Mouse (Mus musculus) thymus, adult 2 months (tissue): ENCODE data around the gene Dus4l. TPM values are rescaled to one million over a fixed set of nuclear protein-coding genes. Genes with fewer than 3 reads are reported as not detected.
"Not testable (repeated sequence)": the region's sequence is repeated elsewhere in the genome, so short reads cannot be mapped to it uniquely, and the experiment has no call there.

Experiments used
- DNase-seq: peaks from one replicate; pipeline ENCODE4 v3.0.0; 2021
- H3K27ac ChIP-seq: fragments of 200-500 bp; 2 replicates; pipeline ENCODE4 v1.5.1; 2012; ENCODE audit warnings: low read length, control low read depth; ENCODE audit not compliant: control insufficient read depth, insufficient read depth
- H3K27me3 ChIP-seq: fragments of 200-500 bp; 2 replicates; pipeline ENCODE4 v1.6.1; 2012; ENCODE audit warnings: mild to moderate bottlenecking, low read length, moderate library complexity, mixed read lengths; ENCODE audit not compliant: control insufficient read depth, insufficient read depth
- H3K36me3 ChIP-seq: fragments of 200-500 bp; 2 replicates; pipeline ENCODE4 v1.6.1; 2012; ENCODE audit warnings: mild to moderate bottlenecking, low read length, moderate library complexity; ENCODE audit not compliant: control insufficient read depth, insufficient read depth
- H3K4me1 ChIP-seq: fragments of 200-500 bp; replicated peaks from 2 replicates; pipeline ENCODE4 v1.6.1; 2012; ENCODE audit warnings: low read length; ENCODE audit not compliant: control insufficient read depth, insufficient read depth
- H3K4me3 ChIP-seq: fragments of 200-500 bp; 2 replicates; pipeline ENCODE4 v1.5.1; 2012; ENCODE audit warnings: mild to moderate bottlenecking, low read length, control low read depth, moderate library complexity; ENCODE audit not compliant: control insufficient read depth, insufficient read depth
- CTCF ChIP-seq: fragments of 200-500 bp; IDR thresholded peaks from 2 replicates; pipeline ENCODE4 v1.5.1; 2012; ENCODE audit warnings: mild to moderate bottlenecking, control low read depth, low read length, moderate library complexity, borderline replicate concordance; ENCODE audit not compliant: control insufficient read depth, poor library complexity, insufficient read depth; ENCODE audit errors: extremely low read depth
- POLR2A ChIP-seq: fragments of 200-500 bp; IDR thresholded peaks from 2 replicates; pipeline ENCODE4 v1.6.1; 2012; ENCODE audit warnings: mild to moderate bottlenecking, low read length, control low read depth, moderate library complexity; ENCODE audit not compliant: control insufficient read depth, poor library complexity, insufficient read depth; ENCODE audit errors: extremely low read depth
- WGBS: fragments of 180-500 bp; shearing (Covaris S2); methylation state at CpG from one replicate; pipeline ENCODE4 v1.1.7; 2018; 5-methylcytosine and 5-hydroxymethylcytosine counted together
- polyA plus RNA-seq: library from polyadenylated mRNA; depleted of rRNA; stranded (reverse); fragments of >200 nt; gene quantifications from 2 replicates; pipeline ENCODE4 v1.2.3, GENCODE M21; 2012

Gene Dus4l
- polyA plus RNA-seq, 1 experiment, result 1.4 TPM

GRCm38 (mm10) chr12:31633970-31634342, 20.7 kb downstream of the Dus4l start:
- DNase-seq, result peak; percentile 31
- Histone ChIP-seq H3K27me3 (no peaks in the 10 kb centered on the region), H3K36me3 (no peaks in the 10 kb centered on the region), H3K4me1 (peaks cover 5% of the 10 kb centered on the region; the same call in 1 of the 2 replicates), H3K4me3 (peak overlapping the region; percentile 83), H3K27ac (peak overlapping the region; percentile 5; the same call in 1 of the 2 replicates)
- WGBS, result 2% methylated on average over 13 of the region's 13 CpGs
- no peak for TF ChIP-seq POLR2A
- TF ChIP-seq CTCF, result no peak

GRCm38 (mm10) chr12:31628396-31628795, 26.2 kb downstream of the Dus4l start:
- H3K36me3 ChIP-seq, DNase-seq: not testable (repeated sequence)

GRCm38 (mm10) chr12:31625016-31625415, 29.6 kb downstream of the Dus4l start:
- Histone ChIP-seq H3K27ac (no peak overlapping the region), H3K4me1 (no peaks in the 10 kb centered on the region), H3K27me3 (no peaks in the 10 kb centered on the region), H3K36me3 (no peaks in the 10 kb centered on the region; the same call in 1 of the 2 replicates), H3K4me3 (no peak overlapping the region)
- no peak for TF ChIP-seq CTCF
- TF ChIP-seq POLR2A, result no peak
- WGBS, result 100% methylated on average over 1 of the region's 1 CpGs
- no peak for DNase-seq

More at GRCm38 (mm10) chr12:31628396-31628795, 26.2 kb downstream of the Dus4l start:
- not testable (repeated sequence) for H3K4me3 ChIP-seq, H3K27me3 ChIP-seq, H3K4me1 ChIP-seq, H3K27ac ChIP-seq
- WGBS, result 97% methylated on average over 9 of the region's 9 CpGs

GRCm38 (mm10) chr12:31620106-31620505, 34.5 kb downstream of the Dus4l start:
- Histone ChIP-seq H3K27me3 (no peaks in the 10 kb centered on the region), H3K36me3 (peaks cover 9% of the 10 kb centered on the region; the same call in 1 of the 2 replicates), H3K27ac (no peak overlapping the region), H3K4me3 (no peak overlapping the region), H3K4me1 (no peaks in the 10 kb centered on the region)
- TF ChIP-seq POLR2A (no peak), CTCF (no peak)
- 98% methylated on average over 8 of the region's 8 CpGs for WGBS
- DNase-seq, result no peak

- no peak for DNase-seq
- 94% methylated on average over 4 of the region's 4 CpGs for WGBS
- no peaks in the 10 kb centered on the region for H3K27me3 ChIP-seq
- H3K4me3 ChIP-seq, result no peak overlapping the region
- TF ChIP-seq POLR2A, result no peak
- no peak for TF ChIP-seq CTCF
- H3K36me3 ChIP-seq, result peaks cover 9% of the 10 kb centered on the region; the same call in 1 of the 2 replicates
- H3K4me1 ChIP-seq, result no peaks in the 10 kb centered on the region
- H3K27ac ChIP-seq, result no peak overlapping the region
These were observed 41.3 kb downstream of the Dus4l start for GRCm38 (mm10) chr12:31613353-31613752.

- Histone ChIP-seq H3K27ac (no peak overlapping the region), H3K4me3 (no peak overlapping the region), H3K4me1 (no peaks in the 10 kb centered on the region), H3K36me3 (no peaks in the 10 kb centered on the region), H3K27me3 (no peaks in the 10 kb centered on the region)
- TF ChIP-seq POLR2A (no peak), CTCF (no peak)
- no peak for DNase-seq
- WGBS, result 92% methylated on average over 3 of the region's 3 CpGs
These were observed 46.5 kb downstream of the Dus4l start for GRCm38 (mm10) chr12:31608138-31608537.

- no peak overlapping the region for H3K4me3 ChIP-seq
- H3K27ac ChIP-seq, result no peak overlapping the region
- DNase-seq, result no peak
- 97% methylated on average over 3 of the region's 3 CpGs for WGBS
- H3K36me3 ChIP-seq, result no peaks in the 10 kb centered on the region; the same call in 1 of the 2 replicates
- no peak for TF ChIP-seq POLR2A
- TF ChIP-seq CTCF, result no peak
- no peaks in the 10 kb centered on the region for H3K4me1 ChIP-seq
- H3K27me3 ChIP-seq, result no peaks in the 10 kb centered on the region
These were observed 49.7 kb downstream of the Dus4l start for GRCm38 (mm10) chr12:31604894-31605293.
